Mouse (Mus musculus) left cerebral cortex, postnatal 25 days (tissue): ENCODE data around the gene Nrarp. TPM values are rescaled to one million over a fixed set of nuclear protein-coding genes. Genes with fewer than 3 reads are reported as not detected.

Experiments used
- DNase-seq, 2 experiments: peaks; one replicate each; pipeline ENCODE4 v3.0.0; 2022; ENCODE audit warnings: low spot score in 2 of 2, mixed read lengths in 1 of 2
- intact Hi-C: fragments of 180-260 bp; cut with DNase I; formaldehyde crosslinking; loops from one replicate; pipeline ENCODE4 v1.15.1; 2025
- total RNA-seq, 2 experiments: library from RNA; stranded (reverse); gene quantifications; 2 replicates each; pipeline ENCODE4 v1.2.3; 2021

Nrarp gene
- total RNA-seq, 2 experiments from 2014 or later, result 21.7 to 30.7 TPM

GRCm38 (mm10) chr2:25223681-25224491 is 43.3 kb downstream of the Nrarp start:
- DNase-seq, result peak; percentile 76 to 79
- intact Hi-C loops, result loop anchor here (2.0 kb wide), 2 partner anchors 13 to 31 kb away; partner anchors contain the start of genes Nelfb and Tmem203

- intact Hi-C loops, result loop anchor here (2.0 kb wide), 2 partner anchors 14 to 30 kb away; partner anchors contain the start of genes Nelfb and Tmem203
- no peak for DNase-seq
Measured at GRCm38 (mm10) chr2:25224492-25224765, 43.9 kb downstream of the Nrarp start, which contains the start of gene Tubb4b. Tubb4b (minus strand) TSS chr2:25224702.

GRCm38 (mm10) chr2:25224766-25225752 is 44.5 kb downstream of the Nrarp start:
- DNase-seq, result peak; percentile 98 to 100
- intact Hi-C loops, result loop anchor here (2.0 kb wide), 2 partner anchors 14 to 30 kb away; partner anchors contain the start of genes Nelfb and Tmem203

GRCm38 (mm10) chr2:25225811-25226379 is 45.3 kb downstream of the Nrarp start:
- DNase-seq, result no peak
- intact Hi-C loops, result loop anchor here (2.0 kb wide), 2 partner anchors 15 to 29 kb away; partner anchors contain the start of genes Nelfb and Tmem203

- peak; percentile 39 to 60 for DNase-seq
- intact Hi-C loops, result no loop called here
Measured at GRCm38 (mm10) chr2:25226864-25227263, 46.3 kb downstream of the Nrarp start.

- intact Hi-C loops, result no loop called here
- DNase-seq, result no peak
Measured at GRCm38 (mm10) chr2:25227406-25227805, 46.8 kb downstream of the Nrarp start.

- peak; percentile 84 to 92 for DNase-seq
- intact Hi-C loops, result loop anchor here (1.0 kb wide), 1 partner anchor 35 kb away; no protein-coding TSS in a partner anchor
Measured at GRCm38 (mm10) chr2:25228431-25228889, 47.9 kb downstream of the Nrarp start.

- intact Hi-C loops, result loop anchor here (1.0 kb wide), 1 partner anchor 36 kb away; no protein-coding TSS in a partner anchor
- DNase-seq, result no peak
Measured at GRCm38 (mm10) chr2:25228995-25229530, 48.5 kb downstream of the Nrarp start.

- intact Hi-C loops, result no loop called here
Measured at GRCm38 (mm10) chr2:25229582-25229981, 49.0 kb downstream of the Nrarp start.

GRCm38 (mm10) chr2:25230581-25230980 is 50.0 kb downstream of the Nrarp start:
- intact Hi-C loops, result no loop called here
- no peak for DNase-seq

More at GRCm38 (mm10) chr2:25229582-25229981, 49.0 kb downstream of the Nrarp start:
- DNase-seq, result no peak

GRCm38 (mm10) chr2:25231038-25231437 is 50.5 kb downstream of the Nrarp start:
- DNase-seq, result no peak
- intact Hi-C loops, result no loop called here

Other genes with a start within 250 kb of the Nrarp start
- 10 to 100 TPM; 12.8 to 15.5 TPM for gene Arrdc1, start 245.5 kb upstream of the Nrarp start, total RNA-seq
- 10 to 100 TPM; 36.8 to 39.4 TPM for gene Zmynd19, start 231.0 kb upstream of the Nrarp start, total RNA-seq
- gene Dph7, start 218.4 kb upstream of the Nrarp start, total RNA-seq, result 10 to 100 TPM; 27.5 to 33.5 TPM
- 10 to 100 TPM; 72.5 to 79.4 TPM for gene Mrpl41, start 205.7 kb upstream of the Nrarp start, total RNA-seq
- gene Pnpla7, start 204.7 kb upstream of the Nrarp start, total RNA-seq, result 10 to 100 TPM; 14.6 to 17.5 TPM
- 100 to 1,000 TPM; 472 to 481 TPM for gene Nsmf, start 126.4 kb upstream of the Nrarp start, total RNA-seq
- gene Entpd8, start 100.5 kb upstream of the Nrarp start, total RNA-seq, result not detected
- not detected for gene Noxa1, start 85.6 kb upstream of the Nrarp start, total RNA-seq
- gene Tor4a, start 16.1 kb downstream of the Nrarp start, total RNA-seq, result 1 to 10 TPM; 1.9 to 2.3 TPM
- gene Nelfb, start 30.7 kb downstream of the Nrarp start, total RNA-seq, result 10 to 100 TPM; 50.8 to 51.8 TPM
- under 1 TPM in 1 of 2 experiments, not detected in 1; 0.23 TPM for gene Stpg3, start 33.9 kb downstream of the Nrarp start, total RNA-seq
- not detected for gene Fam166a, start 38.0 kb downstream of the Nrarp start, total RNA-seq
- 100 to 1,000 TPM; 376 to 398 TPM for gene Tubb4b, start 43.9 kb downstream of the Nrarp start, total RNA-seq
- gene Slc34a3, start 53.6 kb downstream of the Nrarp start, total RNA-seq, result not detected
- gene Rnf224, start 56.0 kb downstream of the Nrarp start, total RNA-seq, result not detected
- gene Rnf208, start 61.5 kb downstream of the Nrarp start, total RNA-seq, result 100 to 1,000 TPM; 243 to 256 TPM
- gene Cysrt1, start 61.7 kb downstream of the Nrarp start, total RNA-seq, result not detected
- gene AL732309.1, start 66.1 kb downstream of the Nrarp start, total RNA-seq, result 1 to 10 TPM; 1.6 to 2.9 TPM
- gene Tmem203, start 74.7 kb downstream of the Nrarp start, total RNA-seq, result 10 to 100 TPM; 32.8 to 37.3 TPM
- gene Tprn, start 81.9 kb downstream of the Nrarp start, total RNA-seq, result 10 to 100 TPM; 14.4 to 15.5 TPM
- gene Ssna1, start 91.7 kb downstream of the Nrarp start, total RNA-seq, result 10 to 100 TPM; 67.2 to 69.6 TPM
- gene Anapc2, start 91.7 kb downstream of the Nrarp start, total RNA-seq, result 10 to 100 TPM; 73.0 to 77.2 TPM
- gene Tmem210, start 107.4 kb downstream of the Nrarp start, total RNA-seq, result not detected
- not detected for gene Lrrc26, start 109.2 kb downstream of the Nrarp start, total RNA-seq
- gene Grin1, start 138.4 kb downstream of the Nrarp start, total RNA-seq, result 100 to 1,000 TPM; 435 to 455 TPM
- gene Man1b1, start 151.6 kb downstream of the Nrarp start, total RNA-seq, result 10 to 100 TPM; 55.0 to 59.5 TPM
- 10 to 100 TPM; 28.2 to 33.2 TPM for gene Dpp7, start 175.6 kb downstream of the Nrarp start, total RNA-seq
- gene Uap1l1, start 184.9 kb downstream of the Nrarp start, total RNA-seq, result 10 to 100 TPM; 11.3 to 14.0 TPM
- gene Sapcd2, start 191.6 kb downstream of the Nrarp start, total RNA-seq, result 1 to 10 TPM; 1.9 to 2.5 TPM
- 10 to 100 TPM; 11.7 to 13.2 TPM for gene Entpd2, start 215.1 kb downstream of the Nrarp start, total RNA-seq
- gene Npdc1, start 218.6 kb downstream of the Nrarp start, total RNA-seq, result 100 to 1,000 TPM; 331 to 339 TPM
- under 1 TPM; 0.32 to 0.37 TPM for gene Fut7, start 242.5 kb downstream of the Nrarp start, total RNA-seq
- 100 to 1,000 TPM; 154 to 165 TPM for gene Abca2, start 247.9 kb downstream of the Nrarp start, total RNA-seq